Mouse (Mus musculus): ENCODE results near the gene Iqcc. TPM values are rescaled to one million over a fixed set of nuclear protein-coding genes. Genes with fewer than 3 reads are reported as not detected.
A peak's percentile ranks its signal among the peaks of the same experiment; 100 is the strongest.

The Iqcc gene
- 25.0 and 28.0 TPM in 2 replicates for polyA plus RNA-seq (2014; fragmentation: Nextera tagmentation; extraction: Ambion mirVana)

DNA sequence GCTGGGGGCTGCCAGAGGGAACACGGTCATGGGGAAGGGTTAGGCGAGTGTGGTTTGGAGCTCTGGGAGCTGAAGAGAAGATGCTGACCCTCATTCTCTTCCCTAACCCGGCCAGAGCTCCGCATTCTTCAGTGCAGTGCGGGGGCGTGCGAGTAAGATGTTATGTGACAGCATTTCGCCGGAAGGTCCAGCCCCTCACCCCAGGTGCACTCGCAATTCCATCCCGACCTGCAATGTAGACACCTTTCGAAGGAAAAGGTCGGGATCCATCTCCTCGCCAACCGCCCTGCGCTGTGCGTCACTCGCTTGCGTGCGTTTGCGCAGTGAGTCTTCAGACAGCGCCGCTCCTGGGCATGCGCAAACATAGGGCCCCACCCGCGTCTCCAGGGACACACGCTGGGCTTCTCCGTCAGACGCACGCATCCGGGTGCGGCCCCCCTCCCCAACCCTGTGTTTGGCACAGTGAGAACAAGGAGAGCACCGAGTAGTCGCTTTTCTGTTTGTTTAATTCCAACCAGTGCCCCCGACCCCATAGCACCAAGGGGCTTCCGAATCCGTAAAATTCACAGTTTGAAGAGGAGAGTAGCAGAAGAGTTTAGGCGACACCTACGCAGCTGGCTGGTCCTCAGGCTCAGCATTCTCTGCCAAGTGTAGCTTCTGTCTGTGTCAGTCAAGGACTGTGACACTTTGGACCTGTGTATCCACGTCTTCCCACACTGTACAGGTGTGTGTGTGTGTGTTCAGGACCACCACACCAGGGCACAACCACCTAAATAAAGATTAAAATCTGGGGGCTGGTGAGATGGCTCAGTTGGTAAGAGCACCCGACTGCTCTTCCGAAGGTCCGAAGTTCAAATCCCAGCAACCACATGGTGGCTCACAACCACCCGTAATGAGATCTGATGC is at the start of gene Iqcc:
Gene Iqcc, minus strand, starts transcription at position 314 of the 906 bp plus-strand sequence.
- H3K4me2 ChIP-seq (ENCODE audit: low read length): peak within 1 kb of the TSS; percentile 81
- ATAC-seq (ENCODE audit: low FRiP score, low TSS enrichment): peak; percentile 91
- peak within 1 kb of the TSS; percentile 91 for H3K27ac ChIP-seq (replicated peaks; ENCODE audit: low read depth, low read length)
- no peaks in the 10 kb centered on the region for H3K27me3 ChIP-seq (ENCODE audit: control insufficient read depth, insufficient read depth, low read length)
- H3K4me1 ChIP-seq (ENCODE audit: control insufficient read depth, insufficient read depth, low read length): peaks cover 25% of the 10 kb centered on the region
- peak; percentile 98 for DNase-seq
- H3K9me3 ChIP-seq (ENCODE audit: control insufficient read depth, low read length): no peaks in the 10 kb centered on the region
- H3K36me3 ChIP-seq (ENCODE audit: control insufficient read depth, insufficient read depth, low read length): peaks cover 14% of the 10 kb centered on the region; the same call in 1 of the 2 replicates
- peak within 1 kb of the TSS; percentile 58 for H3K4me3 ChIP-seq (replicated peaks; ENCODE audit: low read depth, low read length)
- 4% methylated on average over 43 of the region's 44 CpGs for WGBS
- H3K9ac ChIP-seq (replicated peaks; ENCODE audit: low read length): peak within 1 kb of the TSS; percentile 82

DNA sequence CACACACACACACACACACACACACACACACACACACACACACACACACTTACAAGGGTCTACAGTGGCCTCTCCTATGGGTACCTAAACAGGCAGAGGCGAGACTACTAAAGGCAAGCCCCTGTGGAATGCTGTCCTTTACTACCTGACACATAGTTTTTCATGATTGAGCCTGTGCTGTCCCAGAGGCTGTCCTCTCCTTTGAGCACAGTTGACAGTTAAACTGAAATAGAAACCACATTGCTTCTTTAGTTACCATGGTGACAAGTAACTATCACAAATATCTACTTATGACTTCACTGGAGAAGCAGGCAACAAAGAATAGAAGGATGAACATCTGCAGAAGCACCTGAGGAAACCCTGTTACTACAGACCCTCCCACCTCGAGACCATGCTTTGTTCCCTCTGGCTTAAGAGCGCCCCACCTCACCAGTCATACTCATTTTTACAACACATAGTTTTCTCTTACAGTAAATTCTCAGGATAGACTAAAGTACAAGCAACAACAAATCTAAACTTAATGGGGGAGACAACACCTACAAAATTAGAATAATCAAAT is 43.4 kb upstream of the Iqcc start:
- Histone ChIP-seq H3K9ac (replicated peaks; ENCODE audit: low read length) (no peak overlapping the region), H3K9me3 (ENCODE audit: control insufficient read depth, low read length) (no peaks in the 10 kb centered on the region), H3K4me2 (ENCODE audit: low read length) (no peak overlapping the region), H3K36me3 (ENCODE audit: control insufficient read depth, insufficient read depth, low read length) (peaks cover 51% of the 10 kb centered on the region), H3K27me3 (ENCODE audit: control insufficient read depth, insufficient read depth, low read length) (no peaks in the 10 kb centered on the region), H3K4me3 (replicated peaks; ENCODE audit: low read depth, low read length) (no peak overlapping the region), H3K27ac (replicated peaks; ENCODE audit: low read depth, low read length) (no peak overlapping the region), H3K4me1 (ENCODE audit: control insufficient read depth, insufficient read depth, low read length) (no peaks in the 10 kb centered on the region)
- WGBS: 90% methylated on average over 3 of the region's 3 CpGs
- DNase-seq (no peak), ATAC-seq (ENCODE audit: low FRiP score, low TSS enrichment) (no peak)

DNA sequence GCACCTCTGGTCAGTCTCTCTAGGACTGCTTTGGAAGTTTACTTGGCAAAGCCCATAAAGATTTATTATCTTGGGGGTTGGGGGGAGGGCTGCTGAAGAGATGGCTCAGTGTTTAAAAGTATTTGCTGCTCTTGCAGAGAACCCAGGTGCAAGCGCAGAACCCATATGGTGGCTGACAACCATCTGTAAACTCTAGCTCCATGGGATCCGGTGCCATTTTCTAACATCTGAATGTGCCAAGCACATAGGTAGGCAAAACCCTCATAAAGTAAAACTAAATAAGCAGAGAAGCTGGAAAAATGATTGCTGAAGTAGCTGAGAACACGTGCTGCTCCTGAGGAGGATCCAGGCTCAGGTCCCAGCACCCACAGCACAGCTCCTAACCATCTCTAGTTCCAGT is 42.7 kb upstream of the Iqcc start:
- no peak overlapping the region for H3K4me2 ChIP-seq (ENCODE audit: low read length)
- H3K36me3 ChIP-seq (ENCODE audit: control insufficient read depth, insufficient read depth, low read length): peaks cover 55% of the 10 kb centered on the region
- H3K27ac ChIP-seq (replicated peaks; ENCODE audit: low read depth, low read length): no peak overlapping the region
- H3K9me3 ChIP-seq (ENCODE audit: control insufficient read depth, low read length): no peaks in the 10 kb centered on the region
- no peaks in the 10 kb centered on the region for H3K4me1 ChIP-seq (ENCODE audit: control insufficient read depth, insufficient read depth, low read length)
- no peak overlapping the region for H3K4me3 ChIP-seq (replicated peaks; ENCODE audit: low read depth, low read length)
- WGBS: 93% methylated on average over 3 of the region's 3 CpGs
- no peak for ATAC-seq (ENCODE audit: low FRiP score, low TSS enrichment)
- no peaks in the 10 kb centered on the region for H3K27me3 ChIP-seq (ENCODE audit: control insufficient read depth, insufficient read depth, low read length)
- H3K9ac ChIP-seq (replicated peaks; ENCODE audit: low read length): no peak overlapping the region
- no peak for DNase-seq

DNA sequence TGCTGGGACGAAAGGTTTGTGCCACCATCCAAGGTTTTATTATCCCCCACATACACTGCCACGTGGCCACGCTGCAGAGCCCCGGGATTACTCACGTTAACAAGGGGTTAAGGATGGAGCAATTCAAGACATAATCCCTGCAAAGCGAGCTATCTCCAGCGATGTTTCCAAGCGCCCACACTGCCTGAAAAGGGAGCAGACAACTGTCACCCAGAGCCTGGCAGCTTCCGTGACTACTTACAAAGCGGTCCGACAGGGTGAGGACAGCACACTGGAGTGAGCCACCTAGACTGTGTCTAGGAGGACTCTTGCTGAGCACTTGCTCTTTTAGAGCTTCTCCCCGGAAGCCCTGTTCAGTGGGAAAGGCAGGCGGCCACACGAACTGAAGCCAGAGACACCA is 35.9 kb upstream of the Iqcc start:
- no peaks in the 10 kb centered on the region for H3K27me3 ChIP-seq (ENCODE audit: control insufficient read depth, insufficient read depth, low read length)
- no peak for ATAC-seq (ENCODE audit: low FRiP score, low TSS enrichment)
- H3K4me2 ChIP-seq (ENCODE audit: low read length): no peak overlapping the region
- H3K27ac ChIP-seq (replicated peaks; ENCODE audit: low read depth, low read length): no peak overlapping the region
- H3K9ac ChIP-seq (replicated peaks; ENCODE audit: low read length): no peak overlapping the region
- no peaks in the 10 kb centered on the region for H3K4me1 ChIP-seq (ENCODE audit: control insufficient read depth, insufficient read depth, low read length)
- 89% methylated on average over 14 of the region's 14 CpGs for WGBS
- no peak overlapping the region for H3K4me3 ChIP-seq (replicated peaks; ENCODE audit: low read depth, low read length)
- DNase-seq: no peak
- peaks cover 92% of the 10 kb centered on the region for H3K36me3 ChIP-seq (ENCODE audit: control insufficient read depth, insufficient read depth, low read length)
- no peaks in the 10 kb centered on the region for H3K9me3 ChIP-seq (ENCODE audit: control insufficient read depth, low read length)

DNA sequence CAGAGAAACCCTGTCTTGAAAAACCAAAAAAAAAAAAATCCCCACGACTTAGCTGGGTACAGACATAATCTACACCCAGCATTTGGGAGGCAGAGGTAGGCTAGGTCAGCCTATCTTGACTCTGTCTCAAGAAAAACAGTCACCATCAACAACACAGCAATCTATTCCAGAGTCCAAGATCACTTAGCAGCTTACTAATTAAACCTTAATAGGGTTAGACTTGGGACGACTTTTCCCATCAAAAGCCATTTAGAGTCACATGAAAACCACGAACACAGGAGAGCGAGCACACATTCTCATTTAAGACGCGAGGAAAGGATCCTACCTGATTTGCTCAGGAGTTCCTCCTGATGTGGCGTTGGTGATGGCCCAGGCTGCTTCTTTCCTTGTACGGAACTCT is 31.5 kb upstream of the Iqcc start:
- Histone ChIP-seq H3K9ac (replicated peaks; ENCODE audit: low read length) (no peak overlapping the region), H3K4me1 (ENCODE audit: control insufficient read depth, insufficient read depth, low read length) (no peaks in the 10 kb centered on the region), H3K9me3 (ENCODE audit: control insufficient read depth, low read length) (no peaks in the 10 kb centered on the region), H3K4me3 (replicated peaks; ENCODE audit: low read depth, low read length) (no peak overlapping the region), H3K27me3 (ENCODE audit: control insufficient read depth, insufficient read depth, low read length) (no peaks in the 10 kb centered on the region), H3K4me2 (ENCODE audit: low read length) (no peak overlapping the region), H3K27ac (replicated peaks; ENCODE audit: low read depth, low read length) (no peak overlapping the region), H3K36me3 (ENCODE audit: control insufficient read depth, insufficient read depth, low read length) (peaks cover 94% of the 10 kb centered on the region)
- 95% methylated on average over 8 of the region's 8 CpGs for WGBS
- DNase-seq (no peak), ATAC-seq (ENCODE audit: low FRiP score, low TSS enrichment) (no peak)

DNA sequence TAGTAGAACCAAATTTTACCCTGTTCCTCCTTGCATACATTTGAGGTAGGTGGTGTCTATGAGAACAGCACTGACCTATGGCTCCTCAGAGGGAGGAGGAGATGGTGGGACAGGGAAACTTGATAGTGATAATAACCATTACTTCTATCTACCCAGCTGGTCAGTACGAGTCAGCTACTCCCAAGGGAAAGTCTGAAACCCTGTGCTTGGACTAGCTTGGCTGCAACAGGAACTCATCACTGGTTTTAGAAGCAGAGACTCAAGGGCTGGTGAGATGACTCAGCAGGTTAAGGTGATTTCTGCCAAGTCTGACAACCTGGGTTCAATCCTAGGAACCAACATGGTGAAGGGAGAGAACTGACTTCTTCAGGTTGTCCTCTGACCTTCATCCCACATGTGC is 29.8 kb upstream of the Iqcc start:
- DNase-seq (no peak), ATAC-seq (ENCODE audit: low FRiP score, low TSS enrichment) (no peak)
- Histone ChIP-seq H3K4me2 (ENCODE audit: low read length) (no peak overlapping the region), H3K27me3 (ENCODE audit: control insufficient read depth, insufficient read depth, low read length) (no peaks in the 10 kb centered on the region), H3K4me3 (replicated peaks; ENCODE audit: low read depth, low read length) (no peak overlapping the region), H3K9me3 (ENCODE audit: control insufficient read depth, low read length) (no peaks in the 10 kb centered on the region), H3K36me3 (ENCODE audit: control insufficient read depth, insufficient read depth, low read length) (peaks cover 88% of the 10 kb centered on the region), H3K4me1 (ENCODE audit: control insufficient read depth, insufficient read depth, low read length) (no peaks in the 10 kb centered on the region), H3K27ac (replicated peaks; ENCODE audit: low read depth, low read length) (no peak overlapping the region), H3K9ac (replicated peaks; ENCODE audit: low read length) (no peak overlapping the region)
- 96% methylated on average over 1 of the region's 1 CpGs for WGBS

DNA sequence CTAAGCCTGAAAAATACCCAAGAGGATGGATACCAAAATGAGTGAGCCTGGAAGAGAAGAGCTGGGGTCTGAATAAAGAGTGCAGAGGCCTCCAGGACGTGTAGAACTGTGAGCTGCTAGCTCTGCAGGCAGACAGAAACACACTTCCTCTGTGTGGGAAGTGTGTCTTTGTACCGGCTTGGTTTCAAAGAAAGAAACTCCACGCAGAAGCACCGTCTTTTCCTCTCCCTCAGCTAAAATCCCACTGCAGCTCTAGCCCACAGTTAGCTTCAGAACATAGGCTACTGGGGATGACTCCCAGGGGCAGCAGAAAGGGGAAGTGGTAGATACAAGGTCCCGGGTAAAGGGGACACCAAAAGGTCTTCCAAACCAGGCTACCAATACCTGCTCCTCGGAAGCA is 26.3 kb upstream of the Iqcc start:
- Histone ChIP-seq H3K36me3 (ENCODE audit: control insufficient read depth, insufficient read depth, low read length) (peaks cover 59% of the 10 kb centered on the region), H3K27me3 (ENCODE audit: control insufficient read depth, insufficient read depth, low read length) (no peaks in the 10 kb centered on the region), H3K9ac (replicated peaks; ENCODE audit: low read length) (no peak overlapping the region), H3K27ac (replicated peaks; ENCODE audit: low read depth, low read length) (no peak overlapping the region), H3K4me3 (replicated peaks; ENCODE audit: low read depth, low read length) (no peak overlapping the region), H3K9me3 (ENCODE audit: control insufficient read depth, low read length) (no peaks in the 10 kb centered on the region), H3K4me1 (ENCODE audit: control insufficient read depth, insufficient read depth, low read length) (0 out of 2 replicates have a peak, but pooled peaks cover 2% of the 10 kb centered on the region), H3K4me2 (ENCODE audit: low read length) (no peak overlapping the region)
- ATAC-seq (ENCODE audit: low FRiP score, low TSS enrichment) (no peak), DNase-seq (no peak)
- 93% methylated on average over 6 of the region's 6 CpGs for WGBS

DNA sequence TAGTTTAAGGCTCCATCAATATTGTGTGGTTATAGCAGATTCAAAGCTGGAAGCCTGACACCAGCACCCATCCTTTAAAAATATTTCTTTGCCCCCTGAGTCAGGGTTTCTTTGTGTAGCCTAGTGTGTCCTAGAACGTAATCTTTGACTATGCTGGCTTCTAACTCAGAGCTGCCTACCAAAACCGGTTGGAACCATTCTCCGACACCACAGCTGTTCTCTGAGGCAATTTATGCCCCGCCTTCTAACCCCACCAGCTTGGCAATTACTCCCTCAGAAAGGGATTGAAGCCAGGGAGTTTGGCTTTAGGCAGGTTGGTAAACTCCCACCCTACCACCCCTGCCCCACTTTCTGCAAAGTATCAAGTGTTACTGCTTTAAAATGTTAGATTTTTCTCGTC is 22.9 kb upstream of the Iqcc start:
- Histone ChIP-seq H3K9me3 (ENCODE audit: control insufficient read depth, low read length) (no peaks in the 10 kb centered on the region), H3K36me3 (ENCODE audit: control insufficient read depth, insufficient read depth, low read length) (peaks cover 49% of the 10 kb centered on the region), H3K4me2 (ENCODE audit: low read length) (peak overlapping the region; percentile 90), H3K4me1 (ENCODE audit: control insufficient read depth, insufficient read depth, low read length) (peaks cover 18% of the 10 kb centered on the region), H3K27ac (replicated peaks; ENCODE audit: low read depth, low read length) (no peak overlapping the region), H3K9ac (replicated peaks; ENCODE audit: low read length) (no peak overlapping the region), H3K27me3 (ENCODE audit: control insufficient read depth, insufficient read depth, low read length) (no peaks in the 10 kb centered on the region), H3K4me3 (replicated peaks; ENCODE audit: low read depth, low read length) (no peak overlapping the region)
- WGBS: 59% methylated on average over 5 of the region's 5 CpGs
- DNase-seq (no peak), ATAC-seq (ENCODE audit: low FRiP score, low TSS enrichment) (no peak)
